Mouse (Mus musculus) liver, embryonic 14.5 days (tissue): ENCODE results near the gene Gabarap. TPM values are rescaled to one million over a fixed set of nuclear protein-coding genes. Genes with fewer than 3 reads are reported as not detected.

ENCODE experiments used
- ATAC-seq: fragments of 200-750 bp; cut with Nextera tagmentation; 2 replicates; pipeline ENCODE4 v1.8.0; 2017; ENCODE audit warnings: moderate number of reproducible peaks, mild to moderate bottlenecking, moderate library complexity; ENCODE audit not compliant: insufficient read depth
- DNase-seq, 3 experiments: peaks; one replicate each; pipeline ENCODE4 v3.0.0-alpha.2; 2012 to 2013; ENCODE audit warnings: low read depth in 3 of 3, low spot score in 3 of 3
- H3K27ac ChIP-seq: fragments of 300-500 bp; sonication (generic); 2 replicates; pipeline ENCODE4 v1.5.1; 2014; ENCODE audit warnings: moderate library complexity, mild to moderate bottlenecking, control low read depth, inconsistent platforms
- H3K27me3 ChIP-seq: fragments of 300-500 bp; sonication (generic); 2 replicates; pipeline ENCODE4 v1.6.1; 2014; ENCODE audit warnings: mild to moderate bottlenecking, low read length, moderate library complexity; ENCODE audit not compliant: control insufficient read depth, insufficient read depth
- H3K36me3 ChIP-seq: fragments of 300-500 bp; sonication (generic); replicated peaks from 2 replicates; pipeline ENCODE4 v1.6.1; 2014; ENCODE audit warnings: low read depth; ENCODE audit not compliant: control insufficient read depth, insufficient read depth
- H3K4me1 ChIP-seq, 2 experiments: fragments of 200-500 bp in 1 of 2; fragments of 300-500 bp in 1 of 2; sonication (generic) in 1 of 2; replicated peaks; 2 replicates each; pipeline ENCODE4 v1.6.1; 2012 to 2014; ENCODE audit warnings: antibody characterized with exemption in 1 of 2, inconsistent platforms in 1 of 2, low read length in 1 of 2; ENCODE audit not compliant: control insufficient read depth in 2 of 2, insufficient read depth in 2 of 2
- H3K4me2 ChIP-seq: fragments of 300-500 bp; sonication (generic); 2 replicates; pipeline ENCODE4 v1.6.1; 2014; ENCODE audit warnings: low read depth, mild to moderate bottlenecking, control low read depth, moderate library complexity
- H3K4me3 ChIP-seq, 2 experiments: fragments of 200-500 bp in 1 of 2; fragments of 300-500 bp in 1 of 2; sonication (generic) in 1 of 2; 2 replicates each; pipeline ENCODE4 v1.5.1; 2012 to 2014; ENCODE audit warnings: low read depth in 2 of 2, low read length in 2 of 2, mild to moderate bottlenecking in 2 of 2, control low read depth in 1 of 2, inconsistent platforms in 1 of 2, moderate library complexity in 1 of 2; ENCODE audit not compliant: insufficient read depth in 1 of 2
- H3K9ac ChIP-seq: fragments of 300-500 bp; sonication (generic); replicated peaks from 2 replicates; pipeline ENCODE4 v1.6.1; 2014; ENCODE audit warnings: mild to moderate bottlenecking, control low read depth, moderate library complexity
- H3K9me3 ChIP-seq: fragments of 300-500 bp; sonication (generic); 2 replicates; pipeline ENCODE4 v1.6.1; 2016; ENCODE audit warnings: low read length, mixed read lengths; ENCODE audit not compliant: control insufficient read depth
- CTCF ChIP-seq: IDR thresholded peaks from 2 replicates; pipeline ENCODE4 v1.5.1; 2016; ENCODE audit warnings: antibody characterized with exemption, low read depth, control low read depth
- EP300 ChIP-seq: IDR thresholded peaks from 2 replicates; pipeline ENCODE4 v1.6.1; 2016; ENCODE audit warnings: antibody characterized with exemption, low read depth
- whole genome bisulfite sequencing: fragments of 180-500 bp; shearing (Covaris S2); extraction: QIAGEN DNeasy Blood & Tissue Kit; methylation state at CpG from one replicate; pipeline ENCODE4 v1.1.7; 2014; ENCODE audit not compliant: insufficient replicate concordance; 5-methylcytosine and 5-hydroxymethylcytosine counted together
- polyA plus RNA-seq, 2 experiments: library from polyadenylated mRNA; depleted of rRNA in 1 of 2; stranded (reverse) in 1 of 2; unstranded in 1 of 2; fragments of >200 nt; fragmentation: Nextera tagmentation in 1 of 2; extraction: Ambion mirVana in 1 of 2; gene quantifications; 2 replicates each; pipeline versions ENCODE4 v1.2.1 to v1.2.3; 2012 to 2014

Gabarap gene
- polyA plus RNA-seq (2012; rRNA removed): 134 and 140 TPM in 2 replicates
- polyA plus RNA-seq (2014; fragmentation: Nextera tagmentation; extraction: Ambion mirVana): 296 and 300 TPM in 2 replicates

GRCm38 (mm10) chr11:69990850-69991691, at the start of gene Gabarap:
TSS of gene Gabarap (plus strand) at chr11:69991143.
- peak; percentile 72 for TF ChIP-seq EP300
- peak; percentile 40 for TF ChIP-seq CTCF
- H3K36me3 ChIP-seq: peaks cover 48% of the 10 kb centered on the region
- peak within 1 kb of the TSS; percentile 78 for H3K9ac ChIP-seq
- H3K4me2 ChIP-seq: peak within 1 kb of the TSS; percentile 85
- WGBS: under 1% methylated on average over 40 of the region's 40 CpGs
- H3K4me3 ChIP-seq: peak within 1 kb of the TSS; percentile 66 to 98
- H3K4me1 ChIP-seq: peaks cover 14 to 16% of the 10 kb centered on the region in 2 experiments
- DNase-seq: peak; percentile 95 to 96 (median 96)
- no peaks in the 10 kb centered on the region for H3K27me3 ChIP-seq
- ATAC-seq: peak; percentile 75
- H3K27ac ChIP-seq: peak within 1 kb of the TSS; percentile 92
- no peaks in the 10 kb centered on the region for H3K9me3 ChIP-seq

DNA sequence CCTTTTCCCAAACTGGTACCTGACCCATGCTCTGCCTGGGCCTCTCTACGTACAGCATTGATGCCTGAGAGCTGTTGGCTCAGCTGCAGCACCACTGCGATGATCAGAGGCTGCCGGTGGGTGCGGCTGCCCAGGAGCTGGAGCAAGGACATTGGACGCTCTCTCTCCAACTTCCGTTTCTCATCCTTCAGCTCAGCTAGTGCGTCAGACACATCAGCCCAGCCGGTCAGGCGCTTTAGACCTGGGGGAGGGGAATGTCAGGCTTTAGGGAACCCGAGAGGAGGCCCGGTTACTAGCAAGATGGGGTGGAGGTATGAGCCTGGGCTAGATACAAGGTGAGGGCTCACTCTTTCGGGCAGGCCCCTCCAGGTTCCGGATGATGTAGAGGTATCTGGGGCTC, 45.7 kb upstream of the Gabarap start:
- ATAC-seq (no peak), DNase-seq (no peak)
- TF ChIP-seq EP300 (no peak), CTCF (no peak)
- Histone ChIP-seq H3K9ac (peak overlapping the region; percentile 96), H3K4me3 (peak overlapping the region; percentile 88 to 94), H3K4me2 (peak overlapping the region; percentile 83), H3K36me3 (peaks cover 22% of the 10 kb centered on the region), H3K4me1 (peaks cover 20 to 27% of the 10 kb centered on the region in 2 experiments), H3K27ac (peak overlapping the region; percentile 95), H3K9me3 (no peaks in the 10 kb centered on the region), H3K27me3 (no peaks in the 10 kb centered on the region)
- 71% methylated on average over 13 of the region's 13 CpGs for WGBS

DNA sequence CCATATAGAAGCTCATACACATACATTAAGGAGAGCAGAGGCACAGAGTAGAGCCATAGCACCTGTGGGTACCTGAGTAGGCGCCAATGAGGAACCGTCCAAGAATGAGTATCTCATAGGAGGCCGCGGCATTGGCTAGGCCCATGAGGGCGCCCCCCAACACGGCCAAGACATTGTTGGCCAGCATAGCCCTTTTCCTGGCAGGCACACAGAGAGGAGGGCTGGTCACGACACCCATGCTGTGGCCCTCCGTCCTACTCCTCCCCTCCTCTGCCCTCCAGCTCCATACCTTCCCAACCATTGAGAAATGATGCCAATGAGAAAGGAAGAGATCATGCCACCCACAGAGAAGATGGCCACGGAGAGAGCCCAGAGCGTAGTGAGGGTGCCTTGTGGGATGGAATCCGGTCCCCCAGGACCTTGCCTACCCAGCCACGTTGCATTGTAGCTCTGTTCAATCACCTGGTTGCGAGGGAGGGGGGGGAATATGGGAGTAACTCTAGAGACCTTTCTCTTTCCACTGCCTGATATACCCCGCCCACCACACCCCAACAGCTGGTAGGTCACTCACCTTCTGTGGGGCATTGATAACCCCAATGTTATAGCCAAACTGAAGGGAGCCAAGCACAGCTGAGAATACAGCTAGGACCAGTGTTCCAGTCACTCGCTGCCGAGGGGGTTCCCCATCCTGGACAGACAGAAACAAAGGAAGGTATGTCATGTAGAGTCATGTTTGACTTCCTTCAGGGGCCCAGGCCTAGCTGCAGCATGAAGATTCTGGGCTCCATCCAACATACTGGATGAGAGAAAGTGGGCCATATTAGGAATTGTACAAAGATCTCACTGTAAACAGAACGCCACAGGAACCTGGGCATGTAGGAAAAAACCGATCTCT, 44.7 kb upstream of the Gabarap start:
- Histone ChIP-seq H3K9me3 (no peaks in the 10 kb centered on the region), H3K4me2 (peak overlapping the region; percentile 83), H3K27ac (peak overlapping the region; percentile 95), H3K4me1 (peaks cover 20 to 27% of the 10 kb centered on the region in 2 experiments), H3K4me3 (peak overlapping the region; percentile 88 to 94), H3K9ac (peak overlapping the region; percentile 96), H3K27me3 (no peaks in the 10 kb centered on the region), H3K36me3 (peaks cover 22% of the 10 kb centered on the region)
- 59% methylated on average over 18 of the region's 18 CpGs for WGBS
- TF ChIP-seq CTCF (no peak), EP300 (peak; percentile 88)
- ATAC-seq (peak; percentile 81), DNase-seq (peak; percentile 82 to 87 (median 82))

- no peaks in the 10 kb centered on the region for H3K9me3 ChIP-seq
- no peak for DNase-seq
- H3K36me3 ChIP-seq: peaks cover 22% of the 10 kb centered on the region
- H3K4me1 ChIP-seq: peaks cover 20 to 27% of the 10 kb centered on the region in 2 experiments
- TF ChIP-seq CTCF: no peak
- TF ChIP-seq EP300: no peak
- 10% methylated on average over 29 of the region's 29 CpGs for WGBS
- ATAC-seq: no peak; the same call in 1 of the 2 replicates
- peak overlapping the region; percentile 95 for H3K27ac ChIP-seq
- no peaks in the 10 kb centered on the region; the same call in 1 of the 2 replicates for H3K27me3 ChIP-seq
- H3K9ac ChIP-seq: peak overlapping the region; percentile 96
- peak overlapping the region; percentile 88 to 94 for H3K4me3 ChIP-seq
- peak overlapping the region; percentile 83 for H3K4me2 ChIP-seq
These were observed 43.4 kb upstream of the Gabarap start for GRCm38 (mm10) chr11:69947337-69948065.
